9 mouse cellular contexts compared by ENCODE assay signal in genomic region chr8:70351035-70351999, GRCm38 (mm10). TPM values are rescaled to one million over a fixed set of nuclear protein-coding genes. Genes with fewer than 3 reads are reported as not detected.
DNase-seq lines count a peak whose midpoint lies in the region; ATAC-seq and TF ChIP-seq lines count a peak whose summit lies in the region.
"Had no signal": no experiment of that assay in that cellular context is flagged by ENCODE, and none has a peak within 500 bp of the region (broad histone marks: within the 10 kb centered on the region; RNA-seq: fewer than 3 reads in every experiment).

No protein-coding gene starts in this region.

- TF ChIP-seq CTCF in thymus, adult 2 months (IDR thresholded peaks at IDR 0.05; ENCODE audit: borderline replicate concordance, control insufficient read depth, extremely low read depth, insufficient read depth, low read length, poor library complexity): no peak

- H3K4me1 ChIP-seq in thymus, adult 2 months (replicated peaks; ENCODE audit: control insufficient read depth, insufficient read depth, low read length): peaks cover 33% of the 10 kb centered on the region
- H3K4me1 ChIP-seq in hindbrain, embryonic 11.5 days (replicated peaks; ENCODE audit: control insufficient read depth, insufficient read depth, low read length): peaks cover 19% of the 10 kb centered on the region

- H3K27ac ChIP-seq in thymus, adult 2 months (ENCODE audit: control insufficient read depth, insufficient read depth, low read length): no peak overlapping the region
- H3K27ac ChIP-seq in hindbrain, embryonic 11.5 days (ENCODE audit: low read depth, low read length): no peak overlapping the region
- no peak overlapping the region for H3K27ac ChIP-seq in macrophage

- peak; percentile 73 for DNase-seq in cerebellum, adult 9-10 months
- no peak for DNase-seq in cerebellum, adult 8-10 months
- DNase-seq in thymus, adult 2 months: no peak
- no peak for DNase-seq in thymus, postnatal 25 days
- DNase-seq in hindbrain, embryonic 11.5 days (ENCODE audit: low spot score): no peak
- no peak for DNase-seq in spleen, postnatal 36 days (ENCODE audit: low spot score in 2 of 2)

- WGBS in thymus, adult 2 months: 38% methylated on average over 15 of the region's 15 CpGs
- WGBS in hindbrain, embryonic 11.5 days: 60% methylated on average over 15 of the region's 15 CpGs
- WGBS in macrophage (ENCODE audit: missing documents): 44% methylated on average over 15 of the region's 15 CpGs

- H3K9me3 ChIP-seq in hindbrain, embryonic 11.5 days (ENCODE audit: control insufficient read depth, low read length): no peaks in the 10 kb centered on the region

- ATAC-seq in hindbrain, embryonic 11.5 days (ENCODE audit: low FRiP score): no peak
- ATAC-seq in monocyte, adult 5-6 weeks (replicated peaks; ENCODE audit: insufficient number of reproducible peaks, low FRiP score, low TSS enrichment, poor library complexity, severe bottlenecking): no peak
- ATAC-seq: Patski had no signal

- H3K4me2 ChIP-seq in hindbrain, embryonic 11.5 days (replicated peaks; ENCODE audit: low read depth, low read length): peak overlapping the region; percentile 65

- H3K4me3 ChIP-seq in thymus, adult 2 months (ENCODE audit: control insufficient read depth, insufficient read depth, low read length): peak overlapping the region; percentile 75
- H3K4me3 ChIP-seq in hindbrain, embryonic 11.5 days (ENCODE audit: low read depth, low read length): peak overlapping the region; percentile 96
- peak overlapping the region; percentile 76 for H3K4me3 ChIP-seq in macrophage (ENCODE audit: inconsistent target)

- no peak for TF ChIP-seq POLR2A in thymus, adult 2 months (IDR thresholded peaks at IDR 0.05; ENCODE audit: control insufficient read depth, extremely low read depth, insufficient read depth, low read length, poor library complexity)

- H3K27me3 ChIP-seq in thymus, adult 2 months (ENCODE audit: control insufficient read depth, insufficient read depth, low read length): no peaks in the 10 kb centered on the region
- H3K27me3 ChIP-seq in hindbrain, embryonic 11.5 days (ENCODE audit: control insufficient read depth, insufficient read depth, low read length): no peaks in the 10 kb centered on the region
- H3K27me3 ChIP-seq: Patski had no signal

- H3K9ac ChIP-seq in hindbrain, embryonic 11.5 days (ENCODE audit: low read depth, low read length): peak overlapping the region; percentile 93; the same call in 1 of the 2 replicates

- peaks cover 63% of the 10 kb centered on the region for H3K79me2 ChIP-seq in macrophage (ENCODE audit: inconsistent target)

- H3K36me3 ChIP-seq in thymus, adult 2 months (ENCODE audit: control insufficient read depth, insufficient read depth, low read length): no peaks in the 10 kb centered on the region
- H3K36me3 ChIP-seq in hindbrain, embryonic 11.5 days (ENCODE audit: control insufficient read depth, insufficient read depth, low read length): no peaks in the 10 kb centered on the region
- no peaks in the 10 kb centered on the region for H3K36me3 ChIP-seq in macrophage (ENCODE audit: inconsistent target)

RNA-seq across cellular contexts. Expression of gene Upf1, which starts 1.8 kb away (rescaled TPM):
- 76.0 and 104 TPM in 2 replicates for polyA plus RNA-seq in thymus, adult 2 months (2012; rRNA removed)
- polyA plus RNA-seq in hindbrain, embryonic 11.5 days (2014; fragmentation: Nextera tagmentation; extraction: Ambion mirVana): 21.4 TPM in 2 replicates
- total RNA-seq in macrophage (2018; cell fraction: chromatin; rRNA removed): 100 to 1,000 TPM in 1 of 26 experiments, 10 to 100 TPM in 25; 34.5 to 111 (median 71.9) TPM
- total RNA-seq in macrophage (2018; cell fraction: cytosol; rRNA removed): 10 to 100 TPM; 22.7 to 52.8 (median 35.2) TPM
- total RNA-seq in macrophage (2018; cell fraction: nucleus; rRNA removed): 10 to 100 TPM; 38.9 to 80.1 (median 55.5) TPM
- 19.3 to 31.3 TPM (median 30.1 TPM) in 3 replicates for polyA plus RNA-seq in macrophage (2018)
- 21.5 to 44.5 TPM (median 27.6 TPM) in 3 replicates for total RNA-seq in monocyte, adult 5-6 weeks (2017)

RNA-seq across cellular contexts. Expression of gene Gdf1, which starts 21.7 kb away (rescaled TPM):
- 0.13 and 0.23 TPM in 2 replicates for polyA plus RNA-seq in thymus, adult 2 months (2012; rRNA removed)
- polyA plus RNA-seq in hindbrain, embryonic 11.5 days (2014; fragmentation: Nextera tagmentation; extraction: Ambion mirVana): 1.3 TPM in 2 replicates
- not detected for total RNA-seq in macrophage (2018; cell fraction: chromatin; rRNA removed)
- total RNA-seq in macrophage (2018; cell fraction: cytosol; rRNA removed): under 1 TPM in 1 of 26 experiments, not detected in 25; 0.18 TPM
- total RNA-seq in macrophage (2018; cell fraction: nucleus; rRNA removed): not detected
- not detected in 3 replicates for polyA plus RNA-seq in macrophage (2018)
- not detected in 3 replicates for total RNA-seq in monocyte, adult 5-6 weeks (2017)

RNA-seq across cellular contexts. Expression of gene Comp, which starts 22.0 kb away (rescaled TPM):
- polyA plus RNA-seq in thymus, adult 2 months (2012; rRNA removed): 4.1 and 4.7 TPM in 2 replicates
- polyA plus RNA-seq in hindbrain, embryonic 11.5 days (2014; fragmentation: Nextera tagmentation; extraction: Ambion mirVana): 0.08 and 0.11 TPM in 2 replicates
- 1 to 10 TPM in 2 of 26 experiments, under 1 TPM in 17, not detected in 7; 0.26 to 1.7 (median 0.53) TPM for total RNA-seq in macrophage (2018; cell fraction: chromatin; rRNA removed)
- total RNA-seq in macrophage (2018; cell fraction: cytosol; rRNA removed): under 1 TPM in 24 of 26 experiments, not detected in 2; 0.06 to 0.39 (median 0.14) TPM
- 1 to 10 TPM in 3 of 26 experiments, under 1 TPM in 14, not detected in 9; 0.26 to 1.6 (median 0.50) TPM for total RNA-seq in macrophage (2018; cell fraction: nucleus; rRNA removed)
- 0.20 to 0.42 TPM in 2 of 3 replicates, not detected in the other for polyA plus RNA-seq in macrophage (2018)
- total RNA-seq in monocyte, adult 5-6 weeks (2017): 0.11 to 4.1 TPM (median 0.19 TPM) in 3 replicates

RNA-seq across cellular contexts. Expression of gene Cers1, which starts 35.7 kb away (rescaled TPM):
- polyA plus RNA-seq in thymus, adult 2 months (2012; rRNA removed): 0.13 and 0.61 TPM in 2 replicates
- 5.7 and 6.2 TPM in 2 replicates for polyA plus RNA-seq in hindbrain, embryonic 11.5 days (2014; fragmentation: Nextera tagmentation; extraction: Ambion mirVana)
- under 1 TPM in 1 of 26 experiments, not detected in 25; 0.32 TPM for total RNA-seq in macrophage (2018; cell fraction: chromatin; rRNA removed)
- total RNA-seq in macrophage (2018; cell fraction: cytosol; rRNA removed): under 1 TPM in 8 of 26 experiments, not detected in 18; 0.03 to 0.32 (median 0.05) TPM
- under 1 TPM in 1 of 26 experiments, not detected in 25; 0.90 TPM for total RNA-seq in macrophage (2018; cell fraction: nucleus; rRNA removed)
- not detected in 3 replicates for polyA plus RNA-seq in macrophage (2018)
- total RNA-seq in monocyte, adult 5-6 weeks (2017): not detected in 3 replicates

RNA-seq across cellular contexts. Expression of gene Cope, which starts 49.0 kb away (rescaled TPM):
- polyA plus RNA-seq in thymus, adult 2 months (2012; rRNA removed): 397 and 454 TPM in 2 replicates
- polyA plus RNA-seq in hindbrain, embryonic 11.5 days (2014; fragmentation: Nextera tagmentation; extraction: Ambion mirVana): 268 and 278 TPM in 2 replicates
- total RNA-seq in macrophage (2018; cell fraction: chromatin; rRNA removed): 100 to 1,000 TPM in 2 of 26 experiments, 10 to 100 TPM in 24; 33.8 to 116 (median 70.3) TPM
- total RNA-seq in macrophage (2018; cell fraction: cytosol; rRNA removed): 100 to 1,000 TPM in 5 of 26 experiments, 10 to 100 TPM in 21; 72.0 to 107 (median 93.6) TPM
- 10 to 100 TPM; 43.8 to 84.2 (median 66.6) TPM for total RNA-seq in macrophage (2018; cell fraction: nucleus; rRNA removed)
- 78.2 to 115 TPM (median 98.8 TPM) in 3 replicates for polyA plus RNA-seq in macrophage (2018)
- total RNA-seq in monocyte, adult 5-6 weeks (2017): 79.7 to 131 TPM (median 108 TPM) in 3 replicates
